Mouse (Mus musculus): ENCODE measurements at regions not wholly inside any gene's neighbourhood (a gene's known extent, or its start where the extent isn't known, plus 50 kb on each side); places are given as distances from the start of the nearest gene placed in this dataset.

GRCm38 (mm10) chr16:29734324-29734723 lies 155.2 kb downstream of the Opa1 start:
- TF ChIP-seq CTCF (conservative IDR thresholded peaks at IDR 0.05; ENCODE audit: insufficient read depth, insufficient read length, low read depth, low read length) (peak; percentile 58), POLR2A (IDR thresholded peaks at IDR 0.05; ENCODE audit: low read depth, low read length) (no peak)

All from kidney, adult 2 months (tissue).